Mouse (Mus musculus): ENCODE data around the gene Mgat4c. TPM values are rescaled to one million over a fixed set of nuclear protein-coding genes. Genes with fewer than 3 reads are reported as not detected.

Gene Mgat4c
- total and polyA plus RNA-seq, 2 experiments from 2014 or later, result not detected

DNA sequence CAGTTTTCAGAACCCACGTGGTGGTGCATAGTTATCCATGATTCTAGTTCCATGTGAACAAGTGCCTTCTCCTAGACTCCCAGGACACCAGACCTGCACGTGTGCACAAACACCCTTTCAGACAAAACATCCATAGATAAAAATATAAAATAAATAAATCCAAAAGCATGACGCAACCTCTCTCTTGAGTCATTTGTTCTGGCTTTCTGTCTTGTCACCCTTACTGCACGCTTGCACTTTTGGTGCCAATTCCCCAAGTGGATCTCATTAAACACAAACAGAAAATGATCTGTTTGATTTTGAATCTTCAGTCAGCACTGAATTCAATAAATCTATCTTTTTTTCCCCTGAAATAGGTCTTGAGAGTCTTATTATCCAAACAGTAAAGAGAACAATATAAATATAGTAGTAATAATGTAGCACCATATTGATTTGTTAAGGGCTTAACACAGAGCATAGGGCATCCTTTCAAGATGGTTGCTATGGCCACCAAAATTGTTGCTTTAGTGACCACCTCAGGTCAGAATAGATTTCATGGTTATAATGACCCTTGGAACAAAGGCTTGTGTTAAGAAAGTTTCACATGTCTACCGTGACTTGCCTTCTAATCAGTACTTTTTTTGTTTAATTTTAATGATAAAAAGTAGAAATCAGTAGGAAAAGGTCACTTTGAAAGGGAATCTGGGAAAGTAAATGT lies 684.5 kb downstream of the Mgat4c start:
- H3K36me3 ChIP-seq (replicated peaks; ENCODE audit: control insufficient read depth, insufficient read depth, low read length), result no peaks in the 10 kb centered on the region
- no peaks in the 10 kb centered on the region for H3K4me1 ChIP-seq (ENCODE audit: control insufficient read depth, insufficient read depth)
- DNase-seq (ENCODE audit: low spot score) (no peak), ATAC-seq (ENCODE audit: insufficient read depth, low read depth) (no peak)
- H3K9ac ChIP-seq (replicated peaks; ENCODE audit: low read depth, low read length), result no peak overlapping the region
- H3K27me3 ChIP-seq (ENCODE audit: control insufficient read depth, insufficient read depth, low read length), result no peaks in the 10 kb centered on the region
- H3K4me2 ChIP-seq (ENCODE audit: low read depth, low read length), result no peak overlapping the region
- no peak overlapping the region for H3K4me3 ChIP-seq (ENCODE audit: low read depth, low read length)
- 70% methylated on average over 5 of the region's 5 CpGs for WGBS
- no peak overlapping the region for H3K27ac ChIP-seq (ENCODE audit: low read depth)
- H3K9me3 ChIP-seq (replicated peaks; ENCODE audit: control insufficient read depth, low read length), result no peaks in the 10 kb centered on the region
- TF ChIP-seq CTCF (IDR thresholded peaks at IDR 0.05; ENCODE audit: low read depth), result no peak

- DNase-seq (ENCODE audit: low spot score) (no peak), ATAC-seq (ENCODE audit: insufficient read depth, low read depth) (no peak)
- 63% methylated on average over 1 of the region's 1 CpGs for WGBS
- Histone ChIP-seq H3K4me3 (ENCODE audit: low read depth, low read length) (no peak overlapping the region), H3K9ac (replicated peaks; ENCODE audit: low read depth, low read length) (no peak overlapping the region), H3K27ac (ENCODE audit: low read depth) (no peak overlapping the region), H3K4me1 (ENCODE audit: control insufficient read depth, insufficient read depth) (no peaks in the 10 kb centered on the region), H3K4me2 (ENCODE audit: low read depth, low read length) (no peak overlapping the region), H3K36me3 (replicated peaks; ENCODE audit: control insufficient read depth, insufficient read depth, low read length) (no peaks in the 10 kb centered on the region), H3K27me3 (ENCODE audit: control insufficient read depth, insufficient read depth, low read length) (no peaks in the 10 kb centered on the region), H3K9me3 (replicated peaks; ENCODE audit: control insufficient read depth, low read length) (no peaks in the 10 kb centered on the region)
- TF ChIP-seq CTCF (IDR thresholded peaks at IDR 0.05; ENCODE audit: low read depth), result no peak
- TF ChIP-seq EP300 (IDR thresholded peaks at IDR 0.05; ENCODE audit: low read depth), result no peak
Observed at GRCm38 (mm10) chr10:102370576-102370975, 689.3 kb downstream of the Mgat4c start.

DNA sequence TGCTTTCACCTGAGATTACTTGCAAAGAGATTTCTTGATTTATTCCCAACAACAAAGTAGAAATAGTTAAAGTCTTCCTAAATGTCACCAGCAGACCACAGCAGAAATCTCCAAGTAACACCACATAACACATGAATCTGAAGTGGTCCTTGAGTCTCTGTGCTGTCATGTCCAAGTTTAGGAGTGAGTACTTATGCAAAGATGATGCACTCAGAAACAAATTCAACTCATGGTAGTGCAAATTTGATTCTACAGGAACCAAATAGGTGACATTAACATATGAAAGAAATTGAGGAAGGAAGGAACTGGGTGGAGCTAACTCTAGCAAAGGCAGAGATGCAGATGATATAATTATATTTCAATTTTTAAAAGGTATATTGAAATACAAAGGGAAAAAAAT lies 690.8 kb downstream of the Mgat4c start:
- Histone ChIP-seq H3K27ac (ENCODE audit: low read depth) (no peak overlapping the region), H3K27me3 (ENCODE audit: control insufficient read depth, insufficient read depth, low read length) (no peaks in the 10 kb centered on the region), H3K4me2 (ENCODE audit: low read depth, low read length) (no peak overlapping the region), H3K36me3 (replicated peaks; ENCODE audit: control insufficient read depth, insufficient read depth, low read length) (no peaks in the 10 kb centered on the region), H3K9me3 (replicated peaks; ENCODE audit: control insufficient read depth, low read length) (no peaks in the 10 kb centered on the region), H3K9ac (replicated peaks; ENCODE audit: low read depth, low read length) (no peak overlapping the region), H3K4me3 (ENCODE audit: low read depth, low read length) (no peak overlapping the region), H3K4me1 (ENCODE audit: control insufficient read depth, insufficient read depth) (no peaks in the 10 kb centered on the region)
- no peak for ATAC-seq (ENCODE audit: insufficient read depth, low read depth)
- TF ChIP-seq CTCF (IDR thresholded peaks at IDR 0.05; ENCODE audit: low read depth), result no peak
- no peak for TF ChIP-seq EP300 (IDR thresholded peaks at IDR 0.05; ENCODE audit: low read depth)
- DNase-seq (ENCODE audit: low spot score), result no peak

DNA sequence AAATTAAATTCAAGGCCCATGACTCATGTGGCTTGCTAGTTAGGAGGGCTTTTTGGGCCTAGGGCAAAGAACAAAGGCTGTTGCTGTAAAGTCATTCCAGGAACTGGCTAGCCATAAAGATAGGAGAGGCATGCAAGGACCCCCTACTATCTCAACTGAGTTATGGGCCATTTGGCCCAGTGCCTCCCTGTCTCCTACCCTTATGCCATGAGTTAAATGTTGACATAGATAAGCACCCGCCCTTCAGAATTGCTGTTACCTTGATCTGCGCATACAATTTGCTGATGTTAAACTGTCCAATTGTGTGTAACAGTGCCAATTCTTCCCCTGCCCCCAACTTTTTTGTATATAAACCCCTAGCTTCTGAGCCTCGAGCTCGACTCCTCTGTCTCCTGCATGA lies 692.8 kb downstream of the Mgat4c start:
- WGBS, result 63% methylated on average over 4 of the region's 4 CpGs

GRCm38 (mm10) chr10:102377377-102377776 lies 696.1 kb downstream of the Mgat4c start:
- Histone ChIP-seq H3K27me3 (ENCODE audit: control insufficient read depth, insufficient read depth, low read length) (no peaks in the 10 kb centered on the region), H3K4me2 (ENCODE audit: low read depth, low read length) (no peak overlapping the region), H3K9ac (replicated peaks; ENCODE audit: low read depth, low read length) (no peak overlapping the region), H3K4me1 (ENCODE audit: control insufficient read depth, insufficient read depth) (no peaks in the 10 kb centered on the region), H3K36me3 (replicated peaks; ENCODE audit: control insufficient read depth, insufficient read depth, low read length) (no peaks in the 10 kb centered on the region), H3K27ac (ENCODE audit: low read depth) (no peak overlapping the region), H3K9me3 (replicated peaks; ENCODE audit: control insufficient read depth, low read length) (no peaks in the 10 kb centered on the region), H3K4me3 (ENCODE audit: low read depth, low read length) (no peak overlapping the region)
- TF ChIP-seq EP300 (IDR thresholded peaks at IDR 0.05; ENCODE audit: low read depth), result no peak
- TF ChIP-seq CTCF (IDR thresholded peaks at IDR 0.05; ENCODE audit: low read depth), result no peak
- DNase-seq (ENCODE audit: low spot score) (no peak), ATAC-seq (ENCODE audit: insufficient read depth, low read depth) (no peak)
- 71% methylated on average over 4 of the region's 4 CpGs for WGBS

More for the DNA sequence above, 692.8 kb downstream of the Mgat4c start:
- Histone ChIP-seq H3K27ac (ENCODE audit: low read depth) (no peak overlapping the region), H3K4me2 (ENCODE audit: low read depth, low read length) (no peak overlapping the region), H3K36me3 (replicated peaks; ENCODE audit: control insufficient read depth, insufficient read depth, low read length) (no peaks in the 10 kb centered on the region), H3K9ac (replicated peaks; ENCODE audit: low read depth, low read length) (no peak overlapping the region), H3K27me3 (ENCODE audit: control insufficient read depth, insufficient read depth, low read length) (no peaks in the 10 kb centered on the region), H3K4me1 (ENCODE audit: control insufficient read depth, insufficient read depth) (no peaks in the 10 kb centered on the region), H3K9me3 (replicated peaks; ENCODE audit: control insufficient read depth, low read length) (no peaks in the 10 kb centered on the region), H3K4me3 (ENCODE audit: low read depth, low read length) (no peak overlapping the region)
- no peak for DNase-seq (ENCODE audit: low spot score)
- ATAC-seq (ENCODE audit: insufficient read depth, low read depth), result no peak
- no peak for TF ChIP-seq CTCF (IDR thresholded peaks at IDR 0.05; ENCODE audit: low read depth)
- no peak for TF ChIP-seq EP300 (IDR thresholded peaks at IDR 0.05; ENCODE audit: low read depth)

DNA sequence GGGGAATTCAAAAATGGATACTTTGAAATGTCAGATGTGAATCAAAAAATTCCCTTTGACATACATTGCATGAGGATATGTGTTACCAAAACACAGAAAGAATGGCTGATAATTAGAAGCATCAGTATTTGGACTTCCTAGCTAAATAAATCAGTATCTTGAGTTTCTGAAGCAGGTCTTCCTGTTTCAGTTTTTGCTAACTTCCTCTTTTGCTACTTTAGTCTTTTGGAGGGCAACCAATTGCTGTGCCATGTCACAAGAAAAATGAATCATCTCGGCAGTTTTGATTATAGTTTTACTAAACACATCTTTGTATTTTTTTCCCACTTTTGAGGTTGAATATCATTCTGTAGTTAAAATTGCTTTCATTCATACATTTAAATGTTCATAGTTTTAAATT lies 707.9 kb downstream of the Mgat4c start:
- TF ChIP-seq EP300 (IDR thresholded peaks at IDR 0.05; ENCODE audit: low read depth) (no peak), CTCF (IDR thresholded peaks at IDR 0.05; ENCODE audit: low read depth) (no peak)
- no peak overlapping the region for H3K9ac ChIP-seq (replicated peaks; ENCODE audit: low read depth, low read length)
- no peaks in the 10 kb centered on the region for H3K27me3 ChIP-seq (ENCODE audit: control insufficient read depth, insufficient read depth, low read length)
- no peak overlapping the region for H3K27ac ChIP-seq (ENCODE audit: low read depth)
- H3K4me3 ChIP-seq (ENCODE audit: low read depth, low read length), result no peak overlapping the region
- H3K36me3 ChIP-seq (replicated peaks; ENCODE audit: control insufficient read depth, insufficient read depth, low read length), result no peaks in the 10 kb centered on the region
- ATAC-seq (ENCODE audit: insufficient read depth, low read depth), result no peak
- no peaks in the 10 kb centered on the region for H3K4me1 ChIP-seq (ENCODE audit: control insufficient read depth, insufficient read depth)
- no peak overlapping the region for H3K4me2 ChIP-seq (ENCODE audit: low read depth, low read length)
- no peak for DNase-seq (ENCODE audit: low spot score)
- WGBS, result 65% methylated on average over 1 of the region's 1 CpGs
- H3K9me3 ChIP-seq (replicated peaks; ENCODE audit: control insufficient read depth, low read length), result no peaks in the 10 kb centered on the region

All from heart, postnatal 0 days (tissue).